Mouse (Mus musculus) thymus, postnatal 4 days (tissue): ENCODE data around the gene Prkn.

Experiments used
- DNase-seq: peaks from one replicate; pipeline ENCODE4 v3.0.0; 2021

Prkn gene

DNA sequence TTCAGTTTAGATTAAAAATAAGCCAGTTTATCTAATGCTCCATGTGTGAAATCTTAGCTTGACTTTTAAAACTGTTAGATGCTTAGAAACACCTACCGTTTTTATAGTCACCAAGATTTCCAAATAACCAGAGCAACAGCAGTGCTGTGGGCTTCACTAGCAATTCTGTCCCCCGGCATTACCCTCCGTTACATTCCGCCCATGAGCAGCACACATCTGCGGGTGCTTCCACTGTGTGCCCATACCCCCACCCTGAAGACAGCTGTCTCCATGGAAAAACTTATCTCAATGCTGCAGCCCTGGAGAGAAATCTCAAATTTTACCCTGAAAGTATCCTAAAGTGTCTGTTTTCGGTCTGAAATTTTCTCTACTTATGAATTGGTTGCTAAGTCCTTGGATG lies 839.5 kb downstream of the Prkn start:
- DNase-seq: no peak

DNA sequence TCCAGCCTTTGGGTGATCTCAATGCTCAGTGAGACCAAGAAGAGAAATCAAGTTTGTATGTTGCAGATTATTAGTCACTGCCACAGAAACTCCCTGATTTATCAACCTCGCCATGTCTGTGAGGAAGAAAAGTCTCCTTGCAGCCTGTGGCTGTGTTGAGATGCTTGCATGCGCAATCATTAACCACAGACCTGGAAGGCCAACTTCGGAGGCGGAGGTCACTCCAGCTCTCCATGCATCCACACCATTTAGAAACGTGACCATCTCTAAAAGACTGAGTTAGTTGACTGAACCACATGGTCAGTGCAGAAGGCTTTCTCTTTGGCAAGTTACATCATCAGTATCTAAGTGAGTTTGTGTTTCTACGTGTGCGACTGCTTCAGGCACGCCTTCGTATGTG lies 840.3 kb downstream of the Prkn start:
- no peak for DNase-seq

- no peak for DNase-seq
Measured at GRCm38 (mm10) chr17:11681825-11682372, 841.7 kb downstream of the Prkn start.

GRCm38 (mm10) chr17:11705005-11705404 lies 864.8 kb downstream of the Prkn start:
- DNase-seq: no peak

DNA sequence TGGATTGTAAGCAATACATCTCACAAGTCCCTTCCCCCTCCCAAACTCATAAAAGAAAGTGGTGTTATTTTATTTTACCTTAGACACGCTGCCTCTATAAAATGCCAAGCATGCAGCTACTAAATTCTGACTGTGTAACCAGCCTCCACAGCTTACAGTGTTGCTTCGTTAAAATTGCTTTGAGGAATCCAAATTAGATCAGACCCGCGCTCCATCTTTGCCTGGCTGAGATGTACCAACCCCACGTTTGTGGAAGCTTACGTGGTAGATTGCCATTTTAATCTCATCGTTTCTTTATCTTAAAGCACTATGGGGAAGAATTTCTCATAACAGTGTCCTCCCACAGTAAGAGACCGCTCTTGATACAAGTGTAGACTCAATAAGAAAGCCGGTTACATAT lies 865.6 kb downstream of the Prkn start:
- no peak for DNase-seq

- DNase-seq: no peak
Measured at GRCm38 (mm10) chr17:11712066-11712465, 871.9 kb downstream of the Prkn start.

- DNase-seq: no peak
Measured at GRCm38 (mm10) chr17:11719801-11720200, 879.6 kb downstream of the Prkn start.

DNA sequence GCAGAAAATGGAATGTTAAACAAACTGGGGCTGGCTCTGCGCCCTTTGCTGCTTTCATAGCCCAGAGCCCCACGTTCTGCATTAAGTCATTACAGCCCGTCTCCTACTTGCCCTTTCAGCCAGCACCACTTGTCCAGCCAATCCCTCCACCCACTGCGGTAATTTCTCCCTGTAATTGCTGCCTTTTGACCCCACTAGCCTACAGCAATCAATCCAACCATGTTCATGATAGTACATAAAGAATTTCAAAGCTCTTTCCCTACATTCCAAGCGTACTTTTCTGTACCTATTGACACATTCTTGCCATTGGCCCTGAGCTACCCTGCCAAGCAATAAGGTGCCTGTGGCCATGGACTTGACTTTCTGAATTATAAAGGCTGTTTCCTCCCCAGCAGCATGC lies 881.7 kb downstream of the Prkn start:
- no peak for DNase-seq

- no peak for DNase-seq
Measured at GRCm38 (mm10) chr17:11722478-11722877, 882.3 kb downstream of the Prkn start.

DNA sequence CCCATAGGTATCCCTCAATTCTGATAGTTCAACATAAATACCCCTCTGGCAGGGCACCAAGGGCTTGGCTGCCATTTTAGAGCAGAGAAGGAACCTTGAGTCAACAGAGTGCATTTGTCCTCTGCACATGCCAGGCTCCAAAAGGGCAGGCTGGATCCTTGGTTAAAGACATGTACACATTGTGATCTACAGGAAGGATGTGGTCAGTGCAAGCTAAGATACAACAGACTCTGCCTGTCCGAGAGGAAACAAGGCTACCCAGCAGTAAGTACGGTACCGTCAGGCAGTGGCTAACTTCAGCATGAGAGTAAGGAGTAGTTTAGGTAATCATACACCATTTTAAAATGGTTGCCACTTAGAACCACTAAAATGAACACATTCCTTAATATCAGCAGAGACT lies 884.0 kb downstream of the Prkn start:
- no peak for DNase-seq

- no peak for DNase-seq
Measured at GRCm38 (mm10) chr17:11727101-11727500, 886.9 kb downstream of the Prkn start.

- no peak for DNase-seq
Measured at GRCm38 (mm10) chr17:11728294-11728693, 888.1 kb downstream of the Prkn start.

- DNase-seq: no peak
Measured at GRCm38 (mm10) chr17:11730656-11731594, 890.7 kb downstream of the Prkn start.

DNA sequence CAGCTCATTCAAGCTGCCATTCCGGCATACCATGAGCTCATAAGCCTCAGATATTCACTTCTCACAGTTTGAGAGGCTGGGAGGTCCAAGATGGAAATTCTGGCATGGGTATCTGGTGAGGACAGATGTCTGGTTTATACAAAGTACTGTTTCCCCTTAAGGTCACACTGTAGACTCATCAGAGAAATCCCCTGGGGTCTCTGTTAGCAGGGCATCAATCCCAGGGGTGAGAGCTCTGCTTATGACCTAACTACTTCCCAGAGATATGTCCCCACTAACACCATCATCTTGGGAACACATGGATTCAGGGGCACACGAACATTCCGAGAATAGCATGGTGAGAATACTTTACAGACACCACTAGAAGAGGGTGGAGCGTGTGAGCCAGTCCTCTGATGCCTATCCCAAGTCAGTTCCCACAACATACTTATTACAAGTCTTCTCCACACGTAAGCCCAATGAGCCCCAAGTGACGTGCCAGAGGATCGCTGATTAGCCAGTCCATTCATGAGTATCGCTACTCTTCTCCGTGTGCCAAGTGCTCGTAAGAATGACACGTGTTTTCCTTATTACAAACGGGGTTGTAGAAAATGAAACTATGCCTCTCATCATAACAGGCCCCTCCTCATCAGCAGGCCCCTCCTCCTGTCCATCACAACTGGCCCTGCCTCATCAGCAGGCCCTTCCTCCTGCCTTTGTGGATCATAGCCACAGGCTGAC lies 895.1 kb downstream of the Prkn start:
- no peak for DNase-seq

DNA sequence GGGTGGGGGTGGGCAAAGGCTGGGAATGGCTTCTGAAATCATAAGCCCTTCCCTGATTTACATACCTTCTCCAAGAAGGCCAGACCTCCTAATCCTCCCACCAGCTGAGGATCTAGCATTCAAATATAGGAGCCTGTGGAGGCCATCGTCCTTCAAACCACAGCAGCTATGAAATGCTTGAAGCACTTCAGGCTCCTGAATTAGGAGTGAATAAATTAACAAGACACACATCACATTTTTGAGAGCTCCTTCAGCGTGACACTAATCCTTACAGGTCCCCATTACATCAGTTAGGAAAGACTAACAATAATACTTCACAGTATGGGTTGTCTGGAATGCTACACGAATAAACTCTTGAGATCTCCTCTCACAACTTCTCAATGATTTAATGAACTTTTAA lies 896.3 kb downstream of the Prkn start:
- no peak for DNase-seq

DNA sequence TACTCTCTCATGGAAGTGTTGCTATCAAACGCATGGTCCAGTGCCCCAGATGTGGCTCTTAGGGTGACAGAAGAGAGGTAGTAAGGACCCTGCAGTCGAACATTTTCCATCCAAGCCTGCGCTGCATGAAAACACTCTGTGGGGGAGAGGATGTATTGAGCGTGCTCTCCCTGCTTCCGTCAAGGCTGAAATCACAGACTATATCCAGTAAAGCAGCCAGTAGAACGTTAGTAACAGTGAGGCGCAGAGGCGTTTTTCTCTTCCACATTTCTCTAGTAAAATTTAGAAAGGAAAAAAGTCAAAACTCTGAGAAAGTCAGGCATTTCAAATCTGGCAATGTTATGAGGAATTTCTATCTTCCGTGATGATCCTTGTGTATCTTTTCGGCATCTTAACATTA lies 897.7 kb downstream of the Prkn start:
- DNase-seq: no peak

GRCm38 (mm10) chr17:11740716-11741115 lies 900.5 kb downstream of the Prkn start:
- DNase-seq: no peak

- DNase-seq: no peak
Measured at GRCm38 (mm10) chr17:11741161-11741560, 901.0 kb downstream of the Prkn start.

DNA sequence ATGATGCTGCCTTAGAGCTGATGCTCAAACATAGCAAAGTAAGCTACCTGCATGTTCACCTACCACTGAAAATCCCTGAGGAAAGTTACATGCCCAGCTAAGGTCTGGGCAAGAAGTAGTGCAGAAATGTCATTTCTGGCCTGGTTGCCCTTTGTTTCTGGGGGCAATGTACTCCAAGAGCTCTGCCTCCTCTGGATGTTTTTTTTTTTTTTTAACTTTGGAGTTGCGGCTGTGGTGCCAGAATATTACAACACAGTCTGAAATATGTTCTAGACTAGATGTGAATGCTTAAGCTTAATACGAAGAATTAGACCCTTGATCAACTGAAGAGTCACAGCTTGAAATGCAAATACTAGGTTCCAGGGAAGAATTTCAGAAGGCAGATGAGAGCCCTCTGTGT lies 911.1 kb downstream of the Prkn start:
- DNase-seq: no peak

- no peak for DNase-seq
Measured at GRCm38 (mm10) chr17:11752686-11753085, 912.5 kb downstream of the Prkn start.

DNA sequence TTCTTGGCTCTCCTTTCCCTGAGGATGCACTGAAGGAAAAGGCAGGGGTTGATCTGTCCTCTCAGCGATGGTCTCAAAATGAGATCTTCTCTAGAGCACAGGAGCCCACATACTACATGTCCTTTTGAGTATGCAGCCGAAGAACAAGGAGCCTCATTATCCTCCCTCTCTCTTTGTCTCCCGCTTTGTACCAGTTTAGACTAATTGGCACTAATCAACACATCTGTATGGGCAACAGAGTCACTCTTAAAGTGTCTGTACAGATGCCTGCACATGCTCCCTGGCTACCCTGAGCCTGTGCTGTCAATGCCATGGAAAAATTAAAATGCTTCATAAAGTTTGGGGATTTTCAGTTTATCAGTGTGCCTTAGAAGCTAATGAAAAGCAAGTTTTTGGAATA lies 924.9 kb downstream of the Prkn start:
- no peak for DNase-seq

- no peak for DNase-seq
Measured at GRCm38 (mm10) chr17:11765581-11765980, 925.4 kb downstream of the Prkn start.

- DNase-seq: no peak
Measured at GRCm38 (mm10) chr17:11767301-11767700, 927.1 kb downstream of the Prkn start.

DNA sequence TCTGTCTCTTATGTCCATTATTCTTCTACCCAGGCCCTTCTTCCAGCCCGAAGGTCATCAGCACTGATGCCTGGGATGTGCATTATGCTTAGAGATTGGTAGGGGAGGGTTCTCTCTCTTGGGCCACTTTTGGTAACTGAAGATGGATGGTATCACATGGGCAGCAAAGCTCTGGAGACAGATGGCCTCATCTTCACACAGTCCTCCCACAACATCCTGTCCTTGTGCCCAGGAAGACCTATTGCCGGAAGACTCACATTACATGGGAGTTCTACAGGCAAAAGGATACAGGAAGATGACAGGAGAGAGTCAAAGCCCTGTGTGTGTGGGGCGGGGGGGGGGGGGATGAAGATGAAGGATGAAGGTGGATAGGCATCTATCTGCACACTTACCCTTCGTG lies 928.2 kb downstream of the Prkn start:
- DNase-seq: no peak
